Mouse (Mus musculus): ENCODE results near the gene Plekhs1. TPM values are rescaled to one million over a fixed set of nuclear protein-coding genes. Genes with fewer than 3 reads are reported as not detected.

Gene Plekhs1
- total and polyA plus RNA-seq, 3 experiments, result 0.84 to 0.85 TPM; not detected in 1

DNA sequence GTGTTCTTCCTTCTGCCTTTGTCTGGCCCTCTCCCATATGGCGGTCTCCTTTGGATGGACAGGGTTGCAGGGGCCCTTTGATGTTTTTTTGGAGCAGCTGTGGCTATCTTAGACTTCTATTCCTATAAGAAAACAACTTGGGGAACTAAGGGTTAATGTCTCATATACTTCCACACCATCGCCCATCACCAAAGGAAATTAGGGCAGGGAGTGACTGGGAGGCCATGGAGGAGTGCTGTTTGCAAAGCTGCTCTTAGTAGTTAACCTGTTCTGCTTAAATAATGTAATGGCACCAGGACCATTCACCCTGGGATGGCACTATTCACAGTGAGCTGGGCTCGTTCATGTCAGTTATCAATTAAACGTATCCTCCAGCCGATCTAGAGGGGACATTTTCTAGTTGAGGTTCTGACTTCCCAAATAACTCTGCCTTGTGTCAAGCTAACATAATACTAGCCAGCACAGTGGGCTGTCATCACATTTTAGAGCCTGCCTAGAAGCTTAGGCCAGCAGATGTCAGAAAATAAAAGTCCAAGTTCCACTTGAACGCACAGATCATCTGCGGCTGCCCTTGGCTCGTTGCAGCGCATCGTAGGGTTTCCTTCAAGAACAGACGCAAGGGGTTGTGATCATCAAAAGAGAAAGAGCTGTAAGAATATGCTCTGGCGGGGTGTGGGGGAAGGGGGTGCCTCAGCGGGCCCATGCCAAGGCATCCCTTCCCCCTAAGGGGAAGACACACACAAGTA is 23.4 kb downstream of the Plekhs1 start (continued):
- TF ChIP-seq UBTF (IDR thresholded peaks at IDR 0.05; ENCODE audit: borderline replicate concordance, insufficient read depth, low read depth, low read length) (no peak), ZC3H11A (IDR thresholded peaks at IDR 0.05; ENCODE audit: low read depth, low read length) (no peak), JUND (IDR thresholded peaks at IDR 0.05; ENCODE audit: low read depth, low read length) (no peak), ZNF384 (IDR thresholded peaks at IDR 0.05; ENCODE audit: low read depth, low read length) (no peak)

- TF ChIP-seq ZMIZ1 (IDR thresholded peaks at IDR 0.05; ENCODE audit: low read depth, low read length) (no peak), POLR2A (IDR thresholded peaks at IDR 0.05; ENCODE audit: control insufficient read depth in 1 of 2, insufficient read depth in 1 of 2, low read depth in 1 of 2, low read length in 2 of 2, poor library complexity in 1 of 2) (no peak), GATA1 (IDR thresholded peaks at IDR 0.05; ENCODE audit: low read depth, low read length) (0 out of 2 replicates have a peak, but pooled peaks have one; percentile 17), EP300 (IDR thresholded peaks at IDR 0.05; ENCODE audit: low read depth in 1 of 2, low read length in 2 of 2) (peak; percentile 46 to 66; a peak in 3 of 4 replicates), CTCF (IDR thresholded peaks at IDR 0.05 in 2 of 3, conservative IDR thresholded peaks at IDR 0.05 in 1 of 3; ENCODE audit: control insufficient read depth in 1 of 3, insufficient read depth in 1 of 3, low read depth in 2 of 3, low read length in 3 of 3, poor library complexity in 1 of 3, severe bottlenecking in 1 of 3) (no peak), TCF12 (IDR thresholded peaks at IDR 0.05; ENCODE audit: low read depth, low read length) (no peak), HCFC1 (IDR thresholded peaks at IDR 0.05; ENCODE audit: low read depth, low read length) (no peak), ZC3H11A (IDR thresholded peaks at IDR 0.05; ENCODE audit: low read depth, low read length) (no peak), SIN3A (IDR thresholded peaks at IDR 0.05; ENCODE audit: low read length) (no peak), E2F4 (IDR thresholded peaks at IDR 0.05; ENCODE audit: borderline replicate concordance, low read depth, low read length) (no peak), TBP (IDR thresholded peaks at IDR 0.05; ENCODE audit: low read depth, low read length) (no peak), SMC3 (IDR thresholded peaks at IDR 0.05; ENCODE audit: low read depth, low read length) (no peak), MEF2A (IDR thresholded peaks at IDR 0.05; ENCODE audit: extremely low read depth, insufficient replicate concordance, low read depth, low read length, poor library complexity, severe bottlenecking) (no peak)
- Histone ChIP-seq H3K4me1 (ENCODE audit: control insufficient read depth in 1 of 2, insufficient read depth in 2 of 2, low read length in 2 of 2) (peaks cover 8 to 27% of the 10 kb centered on the region in 2 experiments), H3K4me3 (ENCODE audit: control insufficient read depth in 1 of 2, insufficient read depth in 1 of 2, low read depth in 2 of 2, low read length in 2 of 2) (no peak overlapping the region), H3K9ac (ENCODE audit: control insufficient read depth, low read depth, low read length, poor library complexity, severe bottlenecking) (no peak overlapping the region), H3K9me3 (replicated peaks; ENCODE audit: insufficient read depth, low read length) (no peaks in the 10 kb centered on the region), H3K27ac (ENCODE audit: control insufficient read depth, low read depth, low read length) (peak overlapping the region; percentile 37; the same call in 1 of the 2 replicates), H3K79me2 (ENCODE audit: control insufficient read depth, insufficient read depth, low read length, poor library complexity) (no peaks in the 10 kb centered on the region), H3K36me3 (ENCODE audit: control insufficient read depth in 1 of 2, insufficient read depth in 2 of 2, low read length in 2 of 2) (peaks cover 0 to 16% of the 10 kb centered on the region in 2 experiments; a peak in 2 of 4 replicates), H3K27me3 (ENCODE audit: control insufficient read depth in 1 of 2, insufficient read depth in 2 of 2, low read length in 2 of 2) (no peaks in the 10 kb centered on the region)
- peak; percentile 60 for DNase-seq (ENCODE audit: low read depth, low spot score)
Measured at GRCm38 (mm10) chr19:56485376-56486271, 24.2 kb downstream of the Plekhs1 start.
